Mouse (Mus musculus) hindbrain, embryonic 10.5 days (tissue): ENCODE measurements around the gene Ak4. TPM values are rescaled to one million over a fixed set of nuclear protein-coding genes. Genes with fewer than 3 reads are reported as not detected.

Experiments used
- DNase-seq: peaks from one replicate; pipeline ENCODE4 v3.0.0-alpha.2; 2017; ENCODE audit warnings: low spot score
- H3K27ac ChIP-seq: fragments of 300-500 bp; sonication (generic); 2 replicates; pipeline ENCODE4 v1.5.1; 2016; ENCODE audit warnings: mild to moderate bottlenecking, moderate library complexity
- H3K27me3 ChIP-seq: fragments of 300-500 bp; sonication (generic); 2 replicates; pipeline ENCODE4 v1.6.1; 2016; ENCODE audit warnings: mild to moderate bottlenecking; ENCODE audit not compliant: poor library complexity, insufficient read depth, severe bottlenecking
- H3K36me3 ChIP-seq: fragments of 300-500 bp; sonication (generic); 2 replicates; pipeline ENCODE4 v1.6.1; 2016; ENCODE audit warnings: mild to moderate bottlenecking, moderate library complexity
- H3K4me1 ChIP-seq: fragments of 300-500 bp; sonication (generic); replicated peaks from 2 replicates; pipeline ENCODE4 v1.6.1; 2016; ENCODE audit warnings: mild to moderate bottlenecking
- H3K4me3 ChIP-seq: fragments of 300-500 bp; sonication (generic); 2 replicates; pipeline ENCODE4 v1.5.1; 2016; ENCODE audit warnings: mild to moderate bottlenecking, moderate library complexity
- H3K9me3 ChIP-seq: fragments of 300-500 bp; sonication (generic); 2 replicates; pipeline ENCODE4 v1.6.1; 2016; ENCODE audit warnings: mild to moderate bottlenecking, moderate library complexity
- WGBS: fragments of 180-500 bp; shearing (Covaris S2); methylation state at CpG from one replicate; pipeline ENCODE4 v1.1.7; 2016; 5-methylcytosine and 5-hydroxymethylcytosine counted together
- polyA plus RNA-seq: library from polyadenylated mRNA; unstranded; fragments of >200 nt; fragmentation: Nextera tagmentation; extraction: Ambion mirVana; gene quantifications from 2 replicates; pipeline ENCODE4 v1.2.1, GENCODE M21; 2016

The Ak4 gene
- polyA plus RNA-seq, 1 experiment from 2014 or later, result 23.9 TPM

- WGBS, result 92% methylated on average over 8 of the region's 8 CpGs
- no peak overlapping the region for H3K27ac ChIP-seq
These were observed 71.3 kb downstream of the Ak4 start for GRCm38 (mm10) chr4:101490320-101490917.

GRCm38 (mm10) chr4:101491704-101492103 lies 72.6 kb downstream of the Ak4 start:
- 80% methylated on average over 6 of the region's 6 CpGs for WGBS
- DNase-seq, result no peak
- H3K9me3 ChIP-seq, result no peaks in the 10 kb centered on the region
- no peaks in the 10 kb centered on the region for H3K36me3 ChIP-seq
- H3K27me3 ChIP-seq, result peaks cover 32% of the 10 kb centered on the region
- H3K4me1 ChIP-seq, result peaks cover 12% of the 10 kb centered on the region
- H3K4me3 ChIP-seq, result no peak overlapping the region
- no peak overlapping the region for H3K27ac ChIP-seq

More at GRCm38 (mm10) chr4:101490320-101490917, 71.3 kb downstream of the Ak4 start:
- Histone ChIP-seq H3K36me3 (no peaks in the 10 kb centered on the region), H3K27me3 (peaks cover 19% of the 10 kb centered on the region), H3K4me3 (no peak overlapping the region), H3K9me3 (no peaks in the 10 kb centered on the region), H3K4me1 (0 out of 2 replicates have a peak, but pooled peaks cover 5% of the 10 kb centered on the region)
- DNase-seq, result no peak

GRCm38 (mm10) chr4:101493611-101494197 lies 74.6 kb downstream of the Ak4 start:
- H3K27ac ChIP-seq, result no peak overlapping the region
- peaks cover 52% of the 10 kb centered on the region for H3K27me3 ChIP-seq
- H3K4me3 ChIP-seq, result no peak overlapping the region
- H3K36me3 ChIP-seq, result no peaks in the 10 kb centered on the region
- no peak for DNase-seq
- H3K9me3 ChIP-seq, result no peaks in the 10 kb centered on the region
- H3K4me1 ChIP-seq, result peaks cover 22% of the 10 kb centered on the region

GRCm38 (mm10) chr4:101496188-101496533 lies 77.1 kb downstream of the Ak4 start:
- 1% methylated on average over 28 of the region's 28 CpGs for WGBS
- Histone ChIP-seq H3K27ac (peak overlapping the region; percentile 69), H3K4me3 (peak overlapping the region; percentile 64), H3K36me3 (no peaks in the 10 kb centered on the region), H3K27me3 (peaks cover 59% of the 10 kb centered on the region), H3K4me1 (peaks cover 22% of the 10 kb centered on the region), H3K9me3 (no peaks in the 10 kb centered on the region)
- DNase-seq, result no peak

- 1% methylated on average over 56 of the region's 57 CpGs for WGBS
These were observed 77.6 kb downstream of the Ak4 start, which contains the start of gene Dnajc6 for GRCm38 (mm10) chr4:101496534-101497237. Gene Dnajc6, plus strand, starts transcription at chr4:101496648.

GRCm38 (mm10) chr4:101497336-101497735 lies 78.3 kb downstream of the Ak4 start:
- H3K27me3 ChIP-seq, result peaks cover 63% of the 10 kb centered on the region
- 5% methylated on average over 14 of the region's 14 CpGs for WGBS

More at GRCm38 (mm10) chr4:101496534-101497237, 77.6 kb downstream of the Ak4 start, which contains the start of gene Dnajc6:
- Histone ChIP-seq H3K4me3 (peak within 1 kb of the TSS; percentile 64), H3K36me3 (no peaks in the 10 kb centered on the region), H3K4me1 (peaks cover 22% of the 10 kb centered on the region), H3K9me3 (no peaks in the 10 kb centered on the region), H3K27me3 (peaks cover 63% of the 10 kb centered on the region), H3K27ac (peak within 1 kb of the TSS; percentile 69)
- peak; percentile 55 for DNase-seq

GRCm38 (mm10) chr4:101504470-101505007 lies 85.5 kb downstream of the Ak4 start:
- WGBS, result 60% methylated on average over 7 of the region's 7 CpGs
- no peaks in the 10 kb centered on the region for H3K9me3 ChIP-seq
- DNase-seq, result no peak
- H3K4me3 ChIP-seq, result no peak overlapping the region
- H3K4me1 ChIP-seq, result peaks cover 24% of the 10 kb centered on the region
- no peaks in the 10 kb centered on the region for H3K36me3 ChIP-seq
- H3K27me3 ChIP-seq, result peaks cover 26% of the 10 kb centered on the region
- H3K27ac ChIP-seq, result no peak overlapping the region

More at GRCm38 (mm10) chr4:101497336-101497735, 78.3 kb downstream of the Ak4 start:
- Histone ChIP-seq H3K4me3 (peak overlapping the region; percentile 64), H3K4me1 (peaks cover 22% of the 10 kb centered on the region), H3K9me3 (no peaks in the 10 kb centered on the region), H3K36me3 (no peaks in the 10 kb centered on the region), H3K27ac (no peak overlapping the region)
- peak; percentile 28 for DNase-seq

DNA sequence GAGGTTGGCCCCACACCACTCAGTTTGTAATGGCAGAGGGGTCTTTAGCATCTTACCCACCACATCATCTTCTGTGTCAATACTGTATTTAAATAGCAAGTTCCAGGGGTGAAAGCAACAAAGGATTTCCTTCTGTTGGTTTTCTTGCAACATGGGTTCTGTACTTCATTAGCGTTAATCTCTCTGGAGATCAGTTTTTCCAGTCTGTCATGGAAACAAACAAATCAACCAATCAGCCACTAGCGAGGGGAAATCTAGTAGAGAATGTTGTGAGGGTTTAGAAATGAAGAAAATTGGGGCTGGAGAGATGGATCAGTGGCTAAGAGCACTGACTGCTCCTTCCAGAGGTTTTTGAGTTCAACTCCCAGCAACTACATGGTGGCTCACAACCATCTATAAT lies 86.9 kb downstream of the Ak4 start:
- no peak overlapping the region for H3K27ac ChIP-seq
- H3K9me3 ChIP-seq, result no peaks in the 10 kb centered on the region
- no peak overlapping the region for H3K4me3 ChIP-seq
- H3K36me3 ChIP-seq, result no peaks in the 10 kb centered on the region
- 75% methylated on average over 2 of the region's 2 CpGs for WGBS
- peaks cover 30% of the 10 kb centered on the region for H3K27me3 ChIP-seq
- peaks cover 25% of the 10 kb centered on the region for H3K4me1 ChIP-seq
- DNase-seq, result no peak

DNA sequence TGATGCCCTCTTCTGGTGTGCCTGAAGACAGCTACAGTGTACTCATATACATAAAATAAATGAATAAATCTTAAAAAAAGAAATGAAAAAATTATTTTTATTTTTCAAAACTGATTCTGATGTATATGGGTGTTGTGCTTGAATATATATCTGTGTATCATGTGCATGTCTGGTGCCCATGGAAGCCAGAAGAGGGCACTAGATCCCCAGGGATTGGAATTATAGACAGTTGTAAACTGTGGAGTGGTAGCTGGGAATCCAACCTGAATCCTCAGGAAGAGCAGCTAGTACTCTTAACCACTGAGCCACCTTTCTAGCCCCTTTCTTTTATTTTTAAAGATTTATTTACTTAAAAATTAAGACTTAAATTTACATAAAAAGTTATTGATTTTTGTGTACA lies 87.3 kb downstream of the Ak4 start:
- H3K4me1 ChIP-seq, result peaks cover 25% of the 10 kb centered on the region
- H3K27me3 ChIP-seq, result peaks cover 29% of the 10 kb centered on the region
- H3K36me3 ChIP-seq, result no peaks in the 10 kb centered on the region
- DNase-seq, result no peak
- H3K4me3 ChIP-seq, result no peak overlapping the region
- no peak overlapping the region for H3K27ac ChIP-seq
- H3K9me3 ChIP-seq, result no peaks in the 10 kb centered on the region

DNA sequence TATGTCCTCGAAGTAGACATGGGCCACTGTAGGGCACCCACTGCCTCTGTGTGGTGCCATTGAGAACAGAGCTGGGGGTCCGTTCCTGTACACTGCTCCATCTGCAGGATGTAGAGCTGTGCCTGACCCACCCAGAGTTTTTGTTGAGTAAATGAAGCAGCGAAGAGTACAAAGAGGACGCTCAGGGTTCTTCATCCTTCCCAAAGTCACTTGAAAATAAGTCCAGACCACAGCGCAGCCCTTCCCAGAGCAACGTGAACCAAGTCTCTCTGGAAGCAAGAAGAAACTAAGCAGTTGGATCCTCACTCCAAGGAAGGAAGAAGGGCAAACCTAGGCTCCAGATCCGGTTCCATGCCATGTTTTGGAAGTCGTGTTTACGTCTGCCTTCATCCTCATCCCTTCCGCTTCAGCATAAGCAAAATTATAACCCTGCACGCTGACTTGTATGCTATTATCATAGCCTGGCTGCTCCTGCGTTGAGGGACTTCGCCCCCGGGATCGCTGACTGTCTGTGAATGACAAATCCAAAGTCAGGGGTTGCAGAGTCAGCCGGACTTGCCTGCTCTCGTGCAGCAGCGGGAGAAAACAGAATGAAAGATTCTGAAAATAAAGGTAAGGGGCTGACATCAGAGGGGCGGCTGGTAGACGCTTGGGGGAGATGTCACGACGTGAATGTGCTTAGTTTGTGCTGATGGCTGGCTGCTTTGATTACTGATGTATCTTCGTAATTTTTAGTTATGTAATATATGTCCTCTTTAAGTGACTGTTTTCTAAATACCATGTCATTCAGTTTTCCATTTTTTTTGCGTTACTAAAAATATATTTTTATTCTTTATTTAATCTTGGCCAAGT lies 88.7 kb downstream of the Ak4 start:
- Histone ChIP-seq H3K9me3 (no peaks in the 10 kb centered on the region), H3K36me3 (no peaks in the 10 kb centered on the region), H3K4me3 (peak overlapping the region; percentile 57), H3K4me1 (peaks cover 25% of the 10 kb centered on the region), H3K27me3 (peaks cover 23% of the 10 kb centered on the region), H3K27ac (no peak overlapping the region)
- DNase-seq, result peak; percentile 70
- 11% methylated on average over 24 of the region's 24 CpGs for WGBS

DNA sequence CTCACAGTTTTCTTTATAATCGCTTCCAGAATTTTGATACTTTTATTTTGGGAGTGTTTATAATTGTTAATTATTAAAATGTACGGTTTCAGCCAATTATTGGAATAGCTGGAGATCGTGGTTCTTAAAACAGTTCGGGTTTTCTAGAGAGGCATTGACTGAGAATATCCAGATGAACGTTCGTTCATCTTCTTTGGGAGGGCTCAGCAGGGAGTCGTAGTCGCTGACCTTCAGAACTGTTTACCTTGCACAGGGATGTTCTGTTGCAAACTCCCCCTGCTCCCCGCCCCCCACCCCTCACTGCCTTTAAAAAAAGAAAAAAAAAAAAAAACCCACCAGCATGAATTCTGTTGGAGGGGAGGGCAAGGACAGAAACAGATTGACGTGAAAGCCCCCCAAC lies 89.4 kb downstream of the Ak4 start:
- H3K9me3 ChIP-seq, result no peaks in the 10 kb centered on the region
- H3K4me1 ChIP-seq, result peaks cover 25% of the 10 kb centered on the region
- 3% methylated on average over 10 of the region's 10 CpGs for WGBS
- no peak for DNase-seq
- peak overlapping the region; percentile 57 for H3K4me3 ChIP-seq
- peak overlapping the region; percentile 67; the same call in 1 of the 2 replicates for H3K27ac ChIP-seq
- peaks cover 19% of the 10 kb centered on the region for H3K27me3 ChIP-seq
- H3K36me3 ChIP-seq, result no peaks in the 10 kb centered on the region

- Histone ChIP-seq H3K9me3 (no peaks in the 10 kb centered on the region), H3K27me3 (peaks cover 19% of the 10 kb centered on the region), H3K4me1 (peaks cover 25% of the 10 kb centered on the region), H3K27ac (peak overlapping the region; percentile 67), H3K4me3 (peak overlapping the region; percentile 57), H3K36me3 (no peaks in the 10 kb centered on the region)
- DNase-seq, result peak; percentile 46
- WGBS, result 5% methylated on average over 30 of the region's 30 CpGs
These were observed 89.9 kb downstream of the Ak4 start for GRCm38 (mm10) chr4:101508851-101509577.
